Mouse (Mus musculus): ENCODE measurements around the gene Mrps2. TPM values are rescaled to one million over a fixed set of nuclear protein-coding genes. Genes with fewer than 3 reads are reported as not detected.

The Mrps2 gene
- polyA plus RNA-seq, 1 experiment from 2014 or later = 54.1 TPM

- Histone ChIP-seq H3K27ac (no peak overlapping the region), H3K4me3 (replicated peaks; ENCODE audit: low read depth, low read length) (no peak overlapping the region), H3K4me1 (replicated peaks; ENCODE audit: insufficient read depth, low read length) (peaks cover 21% of the 10 kb centered on the region; the same call in 1 of the 2 replicates), H3K36me3 (ENCODE audit: insufficient read depth, low read length) (no peaks in the 10 kb centered on the region), H3K4me2 (ENCODE audit: low read length) (no peak overlapping the region), H3K9ac (ENCODE audit: low read depth, low read length) (no peak overlapping the region), H3K27me3 (ENCODE audit: insufficient read depth, low read length) (no peaks in the 10 kb centered on the region), H3K9me3 (replicated peaks; ENCODE audit: low read length) (no peaks in the 10 kb centered on the region)
- DNase-seq (ENCODE audit: low spot score) = no peak
- 83% methylated on average over 5 of the region's 5 CpGs for WGBS
- no peak for TF ChIP-seq CTCF (IDR thresholded peaks at IDR 0.05; ENCODE audit: low read depth)
- no peak for ATAC-seq (replicated peaks; ENCODE audit: low FRiP score, low read depth)
Measured at GRCm38 (mm10) chr2:28520581-28520980, 52.7 kb downstream of the Mrps2 start.

Other genes starting within 250 kb of the Mrps2 start
- gene Ppp1r26, start 21.3 kb upstream of the Mrps2 start, polyA plus RNA-seq (2015; fragmentation: Nextera tagmentation; extraction: Ambion mirVana) = 2.4 and 2.8 TPM in 2 replicates
- 0.22 and 0.49 TPM in 2 replicates for gene 1700007K13Rik, start 1.7 kb upstream of the Mrps2 start, polyA plus RNA-seq (2015; fragmentation: Nextera tagmentation; extraction: Ambion mirVana)
- gene Gbgt1, start 28.8 kb downstream of the Mrps2 start, polyA plus RNA-seq (2015; fragmentation: Nextera tagmentation; extraction: Ambion mirVana) = 2.4 and 3.8 TPM in 2 replicates
- gene Gm10134, start 38.0 kb downstream of the Mrps2 start, polyA plus RNA-seq (2015; fragmentation: Nextera tagmentation; extraction: Ambion mirVana) = 10.2 and 11.1 TPM in 2 replicates
- 16.0 and 18.1 TPM in 2 replicates for gene Ralgds, start 45.1 kb downstream of the Mrps2 start, polyA plus RNA-seq (2015; fragmentation: Nextera tagmentation; extraction: Ambion mirVana)
- not detected in 2 replicates for gene Cel, start 95.3 kb downstream of the Mrps2 start, polyA plus RNA-seq (2015; fragmentation: Nextera tagmentation; extraction: Ambion mirVana)
- gene Gtf3c5, start 115.7 kb downstream of the Mrps2 start, polyA plus RNA-seq (2015; fragmentation: Nextera tagmentation; extraction: Ambion mirVana) = 19.6 and 22.4 TPM in 2 replicates
- 0.09 TPM in 1 of 2 replicates, not detected in the other for gene Gfi1b, start 153.9 kb downstream of the Mrps2 start, polyA plus RNA-seq (2015; fragmentation: Nextera tagmentation; extraction: Ambion mirVana)
- gene Tsc1, start 173.2 kb downstream of the Mrps2 start, polyA plus RNA-seq (2015; fragmentation: Nextera tagmentation; extraction: Ambion mirVana) = 9.5 and 10.6 TPM in 2 replicates
- gene Spaca9, start 231.7 kb downstream of the Mrps2 start, polyA plus RNA-seq (2015; fragmentation: Nextera tagmentation; extraction: Ambion mirVana) = 2.0 and 2.5 TPM in 2 replicates
- 1.2 and 1.3 TPM in 2 replicates for gene Ak8, start 232.1 kb downstream of the Mrps2 start, polyA plus RNA-seq (2015; fragmentation: Nextera tagmentation; extraction: Ambion mirVana)